Mouse (Mus musculus) limb, embryonic 12.5 days (tissue): ENCODE results near the gene Sbk3. TPM values are rescaled to one million over a fixed set of nuclear protein-coding genes. Genes with fewer than 3 reads are reported as not detected.
"Not testable (repeated sequence)": the region's sequence is repeated elsewhere in the genome, so short reads cannot be mapped to it uniquely, and the experiment has no call there.

Experiments used
- ATAC-seq: fragments of 200-750 bp; cut with Nextera tagmentation; 2 replicates; pipeline ENCODE4 v1.8.0; 2017; ENCODE audit warnings: low read depth, moderate TSS enrichment; ENCODE audit not compliant: insufficient number of reproducible peaks, insufficient read depth, low FRiP score, low TSS enrichment
- H3K27ac ChIP-seq: fragments of 300-500 bp; sonication (generic); 2 replicates; pipeline ENCODE4 v1.5.1; 2016; ENCODE audit warnings: mild to moderate bottlenecking, moderate library complexity
- H3K27me3 ChIP-seq: fragments of 300-500 bp; sonication (generic); 2 replicates; pipeline ENCODE4 v1.6.1; 2016; ENCODE audit warnings: mild to moderate bottlenecking, moderate library complexity
- H3K36me3 ChIP-seq: fragments of 300-500 bp; sonication (generic); 2 replicates; pipeline ENCODE4 v1.6.1; 2016; ENCODE audit warnings: mild to moderate bottlenecking, moderate library complexity
- H3K4me1 ChIP-seq: fragments of 300-500 bp; sonication (generic); replicated peaks from 2 replicates; pipeline ENCODE4 v1.6.1; 2016
- H3K4me2 ChIP-seq: fragments of 300-500 bp; sonication (generic); 2 replicates; pipeline ENCODE4 v1.6.1; 2016; ENCODE audit warnings: mild to moderate bottlenecking, moderate library complexity
- H3K4me3 ChIP-seq: fragments of 300-500 bp; sonication (generic); replicated peaks from 2 replicates; pipeline ENCODE4 v1.5.1; 2016; ENCODE audit warnings: mild to moderate bottlenecking
- H3K9ac ChIP-seq: fragments of 300-500 bp; sonication (generic); replicated peaks from 2 replicates; pipeline ENCODE4 v1.6.1; 2016; ENCODE audit warnings: mild to moderate bottlenecking, moderate library complexity
- H3K9me3 ChIP-seq: fragments of 300-500 bp; sonication (generic); 2 replicates; pipeline ENCODE4 v1.6.1; 2016; ENCODE audit warnings: mild to moderate bottlenecking, moderate library complexity
- WGBS: fragments of 180-500 bp; shearing (Covaris S2); methylation state at CpG from one replicate; pipeline ENCODE4 v1.1.7; 2016; 5-methylcytosine and 5-hydroxymethylcytosine counted together
- polyA plus RNA-seq: library from polyadenylated mRNA; unstranded; fragments of >200 nt; fragmentation: Nextera tagmentation; extraction: Ambion mirVana; gene quantifications from 2 replicates; pipeline ENCODE4 v1.2.1, GENCODE M21; 2016

Sbk3 gene
- not detected in 2 replicates for polyA plus RNA-seq

GRCm38 (mm10) chr7:4971068-4971467, at the start of gene Sbk3:
Gene Sbk3 (minus strand): TSS chr7:4971168.
- H3K4me2 ChIP-seq: no peak within 1 kb of the TSS
- peaks cover 6% of the 10 kb centered on the region for H3K27me3 ChIP-seq
- H3K36me3 ChIP-seq: no peaks in the 10 kb centered on the region
- no peaks in the 10 kb centered on the region for H3K4me1 ChIP-seq
- WGBS: 40% methylated on average over 6 of the region's 6 CpGs
- no peaks in the 10 kb centered on the region for H3K9me3 ChIP-seq
- ATAC-seq: no peak
- no peak within 1 kb of the TSS for H3K4me3 ChIP-seq
- no peak within 1 kb of the TSS for H3K27ac ChIP-seq
- no peak within 1 kb of the TSS for H3K9ac ChIP-seq

GRCm38 (mm10) chr7:5020685-5021084, 49.7 kb upstream of the Sbk3 start:
- under 1% methylated on average over 15 of the region's 15 CpGs for WGBS
- Histone ChIP-seq H3K4me1 (peaks cover 23% of the 10 kb centered on the region), H3K36me3 (peaks cover 51% of the 10 kb centered on the region), H3K4me3 (peak overlapping the region; percentile 84), H3K27ac (peak overlapping the region; percentile 98), H3K27me3 (no peaks in the 10 kb centered on the region), H3K4me2 (peak overlapping the region; percentile 87), H3K9ac (peak overlapping the region; percentile 93), H3K9me3 (no peaks in the 10 kb centered on the region)
- no peak; the same call in 1 of the 2 replicates for ATAC-seq

GRCm38 (mm10) chr7:5020000-5020681, 49.2 kb upstream of the Sbk3 start, which contains the start of the genes Zfp865 and Ccdc106:
Gene Zfp865 (plus strand): TSS chr7:5020376.
Gene Ccdc106 (plus strand): TSS chr7:5020553.
- H3K36me3 ChIP-seq: peaks cover 46% of the 10 kb centered on the region
- peaks cover 23% of the 10 kb centered on the region for H3K4me1 ChIP-seq
- H3K9me3 ChIP-seq: no peaks in the 10 kb centered on the region
- H3K27ac ChIP-seq: peak within 1 kb of the TSS; percentile 98
- ATAC-seq: peak; percentile 89
- H3K4me3 ChIP-seq: peak within 1 kb of the TSS; percentile 84
- peak within 1 kb of the TSS; percentile 93 for H3K9ac ChIP-seq
- WGBS: 0% methylated on average over 49 of the region's 49 CpGs
- H3K4me2 ChIP-seq: peak within 1 kb of the TSS; percentile 87
- no peaks in the 10 kb centered on the region for H3K27me3 ChIP-seq

GRCm38 (mm10) chr7:5019576-5019975, 48.6 kb upstream of the Sbk3 start:
- H3K9ac ChIP-seq: peak overlapping the region; percentile 93; the same call in 1 of the 2 replicates

GRCm38 (mm10) chr7:5017931-5018330, 47.0 kb upstream of the Sbk3 start:
- Histone ChIP-seq H3K4me1 (peaks cover 23% of the 10 kb centered on the region), H3K36me3 (peaks cover 26% of the 10 kb centered on the region), H3K4me3 (no peak overlapping the region), H3K27ac (no peak overlapping the region), H3K27me3 (no peaks in the 10 kb centered on the region), H3K9me3 (no peaks in the 10 kb centered on the region), H3K9ac (no peak overlapping the region), H3K4me2 (no peak overlapping the region)
- no peak for ATAC-seq
- 96% methylated on average over 21 of the region's 21 CpGs for WGBS

More at GRCm38 (mm10) chr7:5019576-5019975, 48.6 kb upstream of the Sbk3 start:
- not testable (repeated sequence) for H3K9me3 ChIP-seq, H3K27me3 ChIP-seq
- Histone ChIP-seq H3K4me3 (peak overlapping the region; percentile 84), H3K36me3 (peaks cover 40% of the 10 kb centered on the region), H3K4me1 (peaks cover 23% of the 10 kb centered on the region), H3K4me2 (peak overlapping the region; percentile 87), H3K27ac (peak overlapping the region; percentile 98)
- 20% methylated on average over 8 of the region's 8 CpGs for WGBS
- peak; percentile 3; the same call in 1 of the 2 replicates for ATAC-seq

GRCm38 (mm10) chr7:5017352-5017751, 46.4 kb upstream of the Sbk3 start:
- Histone ChIP-seq H3K9me3 (no peaks in the 10 kb centered on the region), H3K4me2 (no peak overlapping the region), H3K27me3 (no peaks in the 10 kb centered on the region), H3K36me3 (peaks cover 26% of the 10 kb centered on the region), H3K4me1 (peaks cover 23% of the 10 kb centered on the region), H3K27ac (no peak overlapping the region), H3K9ac (no peak overlapping the region), H3K4me3 (no peak overlapping the region)
- WGBS: 93% methylated on average over 16 of the region's 16 CpGs
- ATAC-seq: no peak

- Histone ChIP-seq H3K27ac (no peak overlapping the region), H3K9me3 (no peaks in the 10 kb centered on the region), H3K4me3 (no peak overlapping the region), H3K9ac (no peak overlapping the region), H3K27me3 (no peaks in the 10 kb centered on the region), H3K36me3 (peaks cover 26% of the 10 kb centered on the region), H3K4me2 (no peak overlapping the region), H3K4me1 (peaks cover 21% of the 10 kb centered on the region)
- 97% methylated on average over 2 of the region's 2 CpGs for WGBS
- ATAC-seq: no peak
These were observed 46.0 kb upstream of the Sbk3 start for GRCm38 (mm10) chr7:5016920-5017319.

- peaks cover 13% of the 10 kb centered on the region for H3K4me1 ChIP-seq
- no peak for ATAC-seq
- WGBS: 69% methylated on average over 3 of the region's 3 CpGs
- H3K36me3 ChIP-seq: peaks cover 32% of the 10 kb centered on the region
- peak overlapping the region; percentile 61 for H3K4me2 ChIP-seq
- H3K4me3 ChIP-seq: peak overlapping the region; percentile 66
- H3K9me3 ChIP-seq: no peaks in the 10 kb centered on the region
- H3K9ac ChIP-seq: peak overlapping the region; percentile 64; the same call in 1 of the 2 replicates
- H3K27me3 ChIP-seq: no peaks in the 10 kb centered on the region
- H3K27ac ChIP-seq: peak overlapping the region; percentile 98
These were observed 45.1 kb upstream of the Sbk3 start for GRCm38 (mm10) chr7:5016057-5016456.

GRCm38 (mm10) chr7:5015118-5016001, 44.4 kb upstream of the Sbk3 start, which contains the start of gene Gm44973:
Gene Gm44973 (plus strand): TSS chr7:5015496.
- under 1% methylated on average over 72 of the region's 76 CpGs for WGBS
- Histone ChIP-seq H3K9ac (peak within 1 kb of the TSS; percentile 85), H3K4me3 (peak within 1 kb of the TSS; percentile 66), H3K27me3 (no peaks in the 10 kb centered on the region), H3K36me3 (peaks cover 39% of the 10 kb centered on the region), H3K9me3 (no peaks in the 10 kb centered on the region), H3K4me2 (peak within 1 kb of the TSS; percentile 61), H3K27ac (peak within 1 kb of the TSS; percentile 98), H3K4me1 (peaks cover 11% of the 10 kb centered on the region)
- ATAC-seq: peak; percentile 73

- Histone ChIP-seq H3K4me1 (peaks cover 9% of the 10 kb centered on the region), H3K9ac (peak within 1 kb of the TSS; percentile 85), H3K4me3 (peak within 1 kb of the TSS; percentile 66), H3K4me2 (peak within 1 kb of the TSS; percentile 61), H3K9me3 (no peaks in the 10 kb centered on the region), H3K27me3 (no peaks in the 10 kb centered on the region), H3K36me3 (peaks cover 48% of the 10 kb centered on the region), H3K27ac (peak within 1 kb of the TSS; percentile 98)
- under 1% methylated on average over 42 of the region's 42 CpGs for WGBS
- ATAC-seq: peak; percentile 79
These were observed 43.5 kb upstream of the Sbk3 start, which contains the start of the genes Zfp524 and Fiz1 for GRCm38 (mm10) chr7:5014251-5015117. Gene Zfp524 (plus strand): TSS chr7:5014415. Gene Fiz1 (minus strand): TSS chr7:5014697.
